Mouse (Mus musculus) cortical plate, adult 2 months (tissue): ENCODE data around the gene Mgrn1.
A peak's percentile ranks its signal among the peaks of the same experiment; 100 is the strongest.

Source experiments
- CTCF ChIP-seq: fragments of 200-500 bp; IDR thresholded peaks from 2 replicates; pipeline ENCODE4 v1.5.1; 2011; ENCODE audit warnings: mild to moderate bottlenecking, control low read depth, low read length; ENCODE audit not compliant: insufficient read depth; ENCODE audit errors: extremely low read depth
- POLR2A ChIP-seq: fragments of 200-500 bp; IDR thresholded peaks from 2 replicates; pipeline ENCODE4 v1.6.1; 2011; ENCODE audit warnings: mild to moderate bottlenecking, low read length, control low read depth; ENCODE audit not compliant: insufficient read depth; ENCODE audit errors: extremely low read depth

DNA sequence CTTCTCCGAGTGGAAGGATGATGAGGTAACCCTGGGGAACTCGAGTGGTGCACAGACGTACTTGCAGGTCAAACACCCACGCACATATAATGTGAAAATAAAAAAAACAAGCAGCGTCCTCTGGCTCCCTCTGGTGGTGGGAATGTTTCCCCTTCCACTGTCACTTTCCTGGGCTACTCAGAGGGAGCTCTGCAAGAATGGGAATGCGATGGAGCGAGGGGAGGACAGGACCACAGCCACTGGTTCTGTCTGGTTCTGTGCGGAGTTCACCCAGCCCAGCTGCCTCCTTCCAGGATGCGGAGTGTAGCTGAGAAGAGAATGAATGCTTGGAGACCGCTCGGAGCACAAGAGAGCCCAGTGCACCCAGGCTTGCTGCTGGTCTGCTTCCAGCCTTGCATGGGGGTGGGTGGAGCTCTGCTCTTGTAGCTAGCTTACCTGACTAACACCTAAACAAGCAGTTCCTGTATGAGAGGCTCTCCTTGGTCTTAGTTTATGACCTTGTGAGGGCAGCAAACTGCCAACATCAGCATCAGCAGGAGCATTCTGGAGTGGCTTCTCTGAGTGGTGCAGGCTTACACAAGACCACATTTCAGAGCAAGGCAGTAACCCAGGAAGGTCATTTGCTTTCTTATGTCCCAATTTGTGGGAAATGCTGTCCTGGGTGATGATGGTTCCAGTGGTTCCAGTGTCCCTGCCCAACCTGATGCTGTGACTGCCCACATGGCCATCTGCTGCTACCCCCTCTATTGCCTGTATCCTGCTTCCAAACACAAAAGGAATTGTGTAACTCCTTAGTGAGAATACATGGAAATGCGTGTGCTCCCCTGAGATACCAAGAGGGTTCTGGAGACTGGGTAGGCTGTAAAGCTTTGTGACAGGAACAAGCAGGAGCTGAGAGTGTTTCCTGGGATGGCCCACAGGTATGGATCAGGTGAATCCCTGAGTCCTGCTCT lies 28.0 kb downstream of the Mgrn1 start:
- TF ChIP-seq CTCF: peak; percentile 90
- no peak for TF ChIP-seq POLR2A
